Comparison of ENCODE assay signal across 9 mouse cellular contexts in the genomic region with DNA sequence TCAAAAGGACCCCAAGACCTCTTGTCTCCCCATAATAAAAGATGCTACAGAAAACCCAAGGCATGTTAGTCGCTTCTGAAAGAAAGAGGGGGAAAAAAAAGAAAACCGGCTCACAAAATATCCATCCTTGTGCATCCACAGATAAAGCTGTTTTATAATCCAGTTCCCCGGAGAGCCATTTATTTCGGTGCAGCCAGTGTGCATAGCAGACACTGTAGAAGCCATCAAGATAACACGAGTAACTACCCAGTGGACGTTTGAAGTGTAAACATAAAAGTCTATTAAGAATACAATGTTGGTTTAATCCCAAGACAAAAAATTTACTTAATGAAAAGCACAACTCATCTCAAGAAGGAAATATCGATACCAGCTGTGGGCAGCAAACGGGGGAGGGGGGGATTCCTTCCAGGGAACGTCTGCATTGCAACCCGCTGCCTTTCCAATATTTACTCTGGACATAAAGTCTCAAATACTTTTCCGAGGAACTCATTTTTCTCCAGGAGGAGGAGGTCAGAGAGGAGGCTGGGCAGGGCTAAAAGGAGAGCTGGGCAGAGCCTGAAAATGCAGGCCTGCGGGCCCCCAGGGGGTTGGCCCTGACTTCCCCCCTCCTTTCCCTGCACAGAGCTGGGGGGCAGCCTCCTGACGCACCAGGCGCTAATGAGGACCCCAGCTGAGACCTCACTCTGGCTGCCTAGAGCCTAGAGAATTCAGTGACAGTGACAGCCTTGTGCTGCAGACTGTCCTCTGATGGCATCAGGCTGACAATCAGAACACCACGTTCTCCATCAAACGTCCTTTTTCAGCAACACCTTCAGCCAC. TPM values are rescaled to one million over a fixed set of nuclear protein-coding genes. Genes with fewer than 3 reads are reported as not detected.
A peak's percentile ranks its signal among the peaks of the same experiment; 100 is the strongest.
DNase-seq lines count a peak whose midpoint lies in the region; ATAC-seq and TF ChIP-seq lines count a peak whose summit lies in the region.
"Had no signal": no experiment of that assay in that cellular context is flagged by ENCODE, and none has a peak within 500 bp of the region (broad histone marks: within the 10 kb centered on the region; RNA-seq: fewer than 3 reads in every experiment).

No protein-coding gene starts in this region.

- TF ChIP-seq EP300 in heart, adult 2 months (IDR thresholded peaks at IDR 0.05; ENCODE audit: insufficient read depth, low read depth, low read length) = no peak
- TF ChIP-seq EP300 in lung, postnatal 0 days (IDR thresholded peaks at IDR 0.05) = no peak

- TF ChIP-seq CTCF in heart, adult 2 months (IDR thresholded peaks at IDR 0.05) = no peak
- TF ChIP-seq CTCF in lung, postnatal 0 days (IDR thresholded peaks at IDR 0.05) = no peak
- no peak for TF ChIP-seq CTCF in lung, adult 2 months (IDR thresholded peaks at IDR 0.05; ENCODE audit: insufficient read depth, low read length)

- ATAC-seq in lung, postnatal 0 days = peak; percentile 40; the same call in 1 of the 2 replicates
- ATAC-seq in stomach, embryonic 16.5 days (ENCODE audit: insufficient read depth, low FRiP score) = peak; percentile 78

- TF ChIP-seq POLR2A in heart, adult 2 months (IDR thresholded peaks at IDR 0.05; ENCODE audit: insufficient read depth, low read depth, low read length) = no peak
- TF ChIP-seq POLR2A in lung, adult 2 months (IDR thresholded peaks at IDR 0.05; ENCODE audit: borderline replicate concordance, extremely low read depth, low read depth, low read length) = no peak

- H3K27ac ChIP-seq in heart, adult 2 months = no peak overlapping the region
- H3K27ac ChIP-seq in lung, postnatal 0 days (ENCODE audit: low read length) = no peak overlapping the region
- peak overlapping the region; percentile 61 for H3K27ac ChIP-seq in stomach, embryonic 16.5 days (ENCODE audit: low read length)

- H3K27me3 ChIP-seq in heart, adult 2 months (ENCODE audit: control insufficient read depth, insufficient read depth, low read length) = no peaks in the 10 kb centered on the region
- peaks cover 19% of the 10 kb centered on the region; the same call in 1 of the 2 replicates for H3K27me3 ChIP-seq in lung, postnatal 0 days (replicated peaks; ENCODE audit: insufficient read depth, low read length)
- no peaks in the 10 kb centered on the region; the same call in 1 of the 2 replicates for H3K27me3 ChIP-seq in stomach, embryonic 16.5 days (ENCODE audit: control insufficient read depth, insufficient read depth, low read length)

- no peak overlapping the region for H3K4me3 ChIP-seq in heart, adult 2 months
- no peak overlapping the region for H3K4me3 ChIP-seq in lung, postnatal 0 days (ENCODE audit: low read depth, low read length)
- no peak overlapping the region for H3K4me3 ChIP-seq in lung, adult 2 months (replicated peaks; ENCODE audit: extremely low read depth, low read depth, low read length)
- H3K4me3 ChIP-seq in stomach, embryonic 16.5 days (replicated peaks; ENCODE audit: low read length) = no peak overlapping the region

- no peaks in the 10 kb centered on the region for H3K79me2 ChIP-seq in heart, adult 2 months (replicated peaks; ENCODE audit: control insufficient read depth, insufficient read depth, low read length)

- no peak overlapping the region for H3K4me2 ChIP-seq in lung, postnatal 0 days (replicated peaks; ENCODE audit: low read depth, low read length)
- peak overlapping the region; percentile 30; the same call in 1 of the 2 replicates for H3K4me2 ChIP-seq in stomach, embryonic 16.5 days (ENCODE audit: low read depth, low read length)

- H3K36me3 ChIP-seq in heart, adult 2 months (ENCODE audit: control insufficient read depth, insufficient read depth, low read length) = no peaks in the 10 kb centered on the region
- no peaks in the 10 kb centered on the region for H3K36me3 ChIP-seq in lung, postnatal 0 days (ENCODE audit: insufficient read depth, low read length)
- H3K36me3 ChIP-seq in stomach, embryonic 16.5 days (ENCODE audit: control insufficient read depth, insufficient read depth, low read length) = no peaks in the 10 kb centered on the region

- WGBS in heart, adult 2 months = 41% methylated on average over 16 of the region's 16 CpGs
- 16% methylated on average over 16 of the region's 16 CpGs for WGBS in lung, postnatal 0 days
- 25% methylated on average over 16 of the region's 16 CpGs for WGBS in lung, adult 2 months
- 9% methylated on average over 16 of the region's 16 CpGs for WGBS in stomach, embryonic 16.5 days

- intact Hi-C loops in heart, adult 2 months (cut with DNase I) = no loop called here
- intact Hi-C loops in heart, postnatal 10 days (cut with DNase I) = no loop called here

- H3K9me3 ChIP-seq in lung, postnatal 0 days (ENCODE audit: low read length) = no peaks in the 10 kb centered on the region
- no peaks in the 10 kb centered on the region for H3K9me3 ChIP-seq in stomach, embryonic 16.5 days (replicated peaks; ENCODE audit: control insufficient read depth, low read length)

- H3K4me1 ChIP-seq in heart, adult 2 months (ENCODE audit: control insufficient read depth, insufficient read depth, low read length) = peaks cover 3% of the 10 kb centered on the region
- H3K4me1 ChIP-seq in lung, postnatal 0 days (ENCODE audit: insufficient read depth, low read depth, low read length) = no peaks in the 10 kb centered on the region
- H3K4me1 ChIP-seq in lung, adult 2 months (ENCODE audit: control insufficient read depth, insufficient read depth, low read length) = no peaks in the 10 kb centered on the region
- peaks cover 22% of the 10 kb centered on the region for H3K4me1 ChIP-seq in stomach, embryonic 16.5 days (ENCODE audit: control insufficient read depth, insufficient read depth, low read length)

- no peak for DNase-seq in heart, adult 2 months
- no peak for DNase-seq in heart, postnatal 10 days
- DNase-seq in lung, postnatal 0 days (ENCODE audit: low spot score) = no peak
- DNase-seq in lung, adult 2 months = no peak
- peak; percentile 48 for DNase-seq in mesoderm, embryonic 11.5 days (ENCODE audit: low read depth, low spot score)
- no peak for DNase-seq in frontal cortex, postnatal 14 days (ENCODE audit: low spot score in 2 of 2)
- no peak for DNase-seq in spleen, adult 12 weeks (ENCODE audit: low spot score)
- DNase-seq: heart, adult 18-20 months had no signal

- H3K9ac ChIP-seq in heart, adult 2 months (ENCODE audit: low read depth, low read length) = peak overlapping the region; percentile 28; the same call in 1 of the 2 replicates
- no peak overlapping the region for H3K9ac ChIP-seq in lung, postnatal 0 days (replicated peaks; ENCODE audit: low read depth)
- H3K9ac ChIP-seq in stomach, embryonic 16.5 days (ENCODE audit: low read length) = peak overlapping the region; percentile 49

RNA-seq across cellular contexts. Expression of a gene that starts 21.5 kb away (rescaled TPM):
- 10 to 100 TPM; 55.1 to 70.5 TPM for total RNA-seq in heart, adult 2 months (2021)
- 32.4 and 35.4 TPM in 2 replicates for polyA plus RNA-seq in heart, adult 2 months (2012; rRNA removed)
- 10 to 100 TPM; 72.8 to 80.5 TPM for total RNA-seq in heart, postnatal 10 days (2021)
- polyA plus RNA-seq in lung, postnatal 0 days (2015; fragmentation: Nextera tagmentation; extraction: Ambion mirVana) = 7.0 and 7.2 TPM in 2 replicates
- polyA plus RNA-seq in lung, adult 2 months (2012; rRNA removed) = 58.8 and 65.7 TPM in 2 replicates
- polyA plus RNA-seq in stomach, embryonic 16.5 days (2015; fragmentation: Nextera tagmentation; extraction: Ambion mirVana) = 11.3 and 13.5 TPM in 2 replicates

RNA-seq across cellular contexts. Expression of a gene that starts 52.8 kb away (rescaled TPM):
- total RNA-seq in heart, adult 2 months (2021) = 1 to 10 TPM in 1 of 2 experiments, under 1 TPM in 1; 0.84 to 1.3 TPM
- 1.4 and 2.9 TPM in 2 replicates for polyA plus RNA-seq in heart, adult 2 months (2012; rRNA removed)
- 1 to 10 TPM in 1 of 2 experiments, under 1 TPM in 1; 0.72 to 1.3 TPM for total RNA-seq in heart, postnatal 10 days (2021)
- polyA plus RNA-seq in lung, postnatal 0 days (2015; fragmentation: Nextera tagmentation; extraction: Ambion mirVana) = 1.1 and 1.2 TPM in 2 replicates
- 10.8 and 11.7 TPM in 2 replicates for polyA plus RNA-seq in lung, adult 2 months (2012; rRNA removed)
- polyA plus RNA-seq in stomach, embryonic 16.5 days (2015; fragmentation: Nextera tagmentation; extraction: Ambion mirVana) = 0.65 and 0.79 TPM in 2 replicates
